Mouse (Mus musculus) bone marrow, adult 2 months (tissue): ENCODE measurements around the gene Nasp. TPM values are rescaled to one million over a fixed set of nuclear protein-coding genes. Genes with fewer than 3 reads are reported as not detected.
A peak's percentile ranks its signal among the peaks of the same experiment; 100 is the strongest.

Experiments used
- H3K27ac ChIP-seq: fragments of 200-500 bp; 2 replicates; pipeline ENCODE4 v1.5.1; 2012; ENCODE audit warnings: low read depth, mild to moderate bottlenecking, control low read depth, inconsistent platforms, low read length; ENCODE audit not compliant: control insufficient read depth, poor library complexity, insufficient read depth
- H3K4me1 ChIP-seq: fragments of 200-500 bp; 2 replicates; pipeline ENCODE4 v1.6.1; 2011; ENCODE audit warnings: low read length; ENCODE audit not compliant: control insufficient read depth, insufficient read depth
- H3K4me3 ChIP-seq: fragments of 200-500 bp; replicated peaks from 2 replicates; pipeline ENCODE3; 2011; ENCODE audit warnings: mild to moderate bottlenecking, low read depth, low read length, control low read depth; ENCODE audit not compliant: control insufficient read depth
- CTCF ChIP-seq: fragments of 200-500 bp; IDR thresholded peaks from 2 replicates; pipeline ENCODE4 v1.5.1; 2011; ENCODE audit warnings: low read length, control low read depth; ENCODE audit not compliant: control insufficient read depth, insufficient read depth
- POLR2A ChIP-seq: fragments of 200-500 bp; IDR thresholded peaks from 2 replicates; pipeline ENCODE4 v1.6.1; 2011; ENCODE audit warnings: low read depth, mild to moderate bottlenecking, control low read depth, low read length, borderline replicate concordance; ENCODE audit not compliant: control insufficient read depth
- WGBS: fragments of 180-500 bp; shearing (Covaris S2); methylation state at CpG from one replicate; pipeline ENCODE4 v1.1.7; 2018; 5-methylcytosine and 5-hydroxymethylcytosine counted together
- polyA plus RNA-seq: library from polyadenylated mRNA; stranded (reverse); fragments of >200 nt; gene quantifications from 2 replicates; pipeline ENCODE4 v1.2.4, GENCODE M21; 2011; ENCODE audit warnings: low replicate concordance; ENCODE audit not compliant: missing spikeins, insufficient read depth, insufficient read length

The Nasp gene
- polyA plus RNA-seq, 1 experiment: 154 TPM

- H3K4me3 ChIP-seq: no peak overlapping the region
- TF ChIP-seq CTCF (no peak), POLR2A (no peak)
- 74% methylated on average over 2 of the region's 2 CpGs for WGBS
- no peak overlapping the region for H3K27ac ChIP-seq
- H3K4me1 ChIP-seq: no peaks in the 10 kb centered on the region
Observed at GRCm38 (mm10) chr4:116659474-116659873, 31.7 kb upstream of the Nasp start.

GRCm38 (mm10) chr4:116657971-116658370 lies 30.2 kb upstream of the Nasp start:
- no peaks in the 10 kb centered on the region for H3K4me1 ChIP-seq
- H3K4me3 ChIP-seq: no peak overlapping the region
- TF ChIP-seq CTCF (no peak), POLR2A (no peak)
- 77% methylated on average over 3 of the region's 3 CpGs for WGBS
- H3K27ac ChIP-seq: no peak overlapping the region

- no peak overlapping the region for H3K4me3 ChIP-seq
- TF ChIP-seq POLR2A (no peak), CTCF (no peak)
- WGBS: 74% methylated on average over 3 of the region's 3 CpGs
- no peak overlapping the region for H3K27ac ChIP-seq
- H3K4me1 ChIP-seq: no peaks in the 10 kb centered on the region
Observed at GRCm38 (mm10) chr4:116655658-116656057, 27.9 kb upstream of the Nasp start.

- Histone ChIP-seq H3K27ac (no peak overlapping the region), H3K4me3 (no peak overlapping the region), H3K4me1 (no peaks in the 10 kb centered on the region; the same call in 1 of the 2 replicates)
- TF ChIP-seq POLR2A (no peak), CTCF (no peak)
- WGBS: 8% methylated on average over 2 of the region's 2 CpGs
Observed at GRCm38 (mm10) chr4:116655100-116655499, 27.4 kb upstream of the Nasp start.

DNA sequence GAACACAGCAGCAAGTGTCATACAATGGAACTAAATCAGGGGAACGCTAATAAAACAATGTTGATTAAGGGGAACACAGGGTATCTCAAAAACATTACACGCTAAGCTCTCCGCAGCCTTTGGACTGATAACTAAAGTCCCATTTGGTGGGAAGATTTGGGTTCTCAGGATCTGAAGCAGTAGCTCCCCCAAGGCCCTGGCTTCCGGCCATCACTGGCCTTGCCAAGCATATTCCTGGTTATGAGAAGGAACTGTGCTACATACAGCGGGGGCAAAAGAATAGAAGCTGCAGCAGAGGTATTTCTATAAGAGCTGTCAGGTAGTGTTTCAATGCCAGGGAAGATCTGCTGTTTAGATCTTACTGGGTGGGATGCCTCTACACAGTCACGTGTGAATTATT lies 25.5 kb upstream of the Nasp start:
- Histone ChIP-seq H3K4me1 (no peaks in the 10 kb centered on the region; the same call in 1 of the 2 replicates), H3K27ac (no peak overlapping the region), H3K4me3 (no peak overlapping the region)
- TF ChIP-seq POLR2A (no peak), CTCF (no peak)
- WGBS: 87% methylated on average over 6 of the region's 6 CpGs

DNA sequence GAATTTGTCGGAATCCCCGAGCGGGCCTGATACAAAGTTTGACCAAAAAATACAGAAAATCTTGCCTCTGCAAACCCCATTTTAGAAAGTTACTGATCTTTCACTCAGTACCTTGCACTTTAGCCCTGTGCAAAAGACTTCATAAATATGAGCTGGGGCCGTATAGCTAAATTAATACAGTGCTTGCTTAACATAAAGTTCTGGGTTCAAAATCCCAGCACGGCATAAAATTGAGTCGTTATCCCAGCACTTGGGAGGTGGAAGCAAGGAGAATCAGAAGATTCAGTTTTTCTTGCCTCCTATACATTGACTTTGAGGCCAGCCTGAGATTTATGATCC lies 24.0 kb upstream of the Nasp start:
- no peak overlapping the region for H3K27ac ChIP-seq
- H3K4me1 ChIP-seq: no peaks in the 10 kb centered on the region; the same call in 1 of the 2 replicates
- H3K4me3 ChIP-seq: peak overlapping the region; percentile 85
- no peak for TF ChIP-seq CTCF
- no peak for TF ChIP-seq POLR2A
- 10% methylated on average over 6 of the region's 6 CpGs for WGBS

DNA sequence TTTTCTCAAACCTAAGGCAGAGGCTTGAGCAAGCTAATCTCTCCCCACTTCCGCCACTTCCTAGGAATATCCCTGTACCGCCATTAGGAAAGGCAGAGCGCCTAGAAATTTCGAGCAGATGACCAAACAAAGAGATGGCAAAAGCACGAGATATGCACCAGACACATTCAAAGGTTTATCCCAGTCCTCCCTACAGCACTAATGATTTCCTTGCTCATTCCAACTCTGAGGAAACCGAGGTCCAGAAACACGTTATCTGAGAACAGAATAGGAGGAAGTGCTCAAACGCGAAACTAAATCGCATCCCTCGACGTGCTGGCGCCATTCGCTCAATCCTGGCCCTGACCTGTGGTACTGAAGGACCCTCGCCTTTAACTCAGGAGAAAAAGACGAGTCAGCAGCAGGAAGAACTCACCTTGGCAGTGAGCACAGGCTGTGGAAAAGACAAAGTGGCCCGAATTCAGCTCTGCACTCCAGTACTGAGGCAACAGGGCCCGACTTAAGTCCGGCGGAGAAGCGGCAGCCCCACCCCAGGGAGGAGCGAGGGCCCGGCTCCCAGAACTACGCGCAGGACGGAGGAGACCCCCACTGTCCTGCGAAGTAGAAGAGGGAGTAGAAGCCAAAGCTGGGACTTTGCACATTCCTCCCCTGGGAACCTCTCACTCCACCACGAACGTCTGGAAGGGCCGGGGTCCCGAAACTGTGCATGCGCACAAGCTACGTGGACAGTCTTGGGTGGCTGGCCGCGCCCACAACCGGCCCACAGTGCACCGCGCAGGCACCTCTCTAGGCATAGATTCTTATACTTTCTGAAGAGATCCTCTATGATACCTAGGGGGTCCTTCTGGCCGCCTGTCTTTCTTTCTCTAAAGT lies 23.4 kb upstream of the Nasp start, which contains the start of gene Akr1a1:
TSS of gene Akr1a1 (minus strand) at position 757 of the 873 bp plus-strand sequence.
- H3K4me3 ChIP-seq: peak within 1 kb of the TSS; percentile 85
- H3K27ac ChIP-seq: peak within 1 kb of the TSS; percentile 17
- WGBS: under 1% methylated on average over 39 of the region's 39 CpGs
- TF ChIP-seq POLR2A (peak; percentile 64), CTCF (no peak)
- no peaks in the 10 kb centered on the region; the same call in 1 of the 2 replicates for H3K4me1 ChIP-seq

DNA sequence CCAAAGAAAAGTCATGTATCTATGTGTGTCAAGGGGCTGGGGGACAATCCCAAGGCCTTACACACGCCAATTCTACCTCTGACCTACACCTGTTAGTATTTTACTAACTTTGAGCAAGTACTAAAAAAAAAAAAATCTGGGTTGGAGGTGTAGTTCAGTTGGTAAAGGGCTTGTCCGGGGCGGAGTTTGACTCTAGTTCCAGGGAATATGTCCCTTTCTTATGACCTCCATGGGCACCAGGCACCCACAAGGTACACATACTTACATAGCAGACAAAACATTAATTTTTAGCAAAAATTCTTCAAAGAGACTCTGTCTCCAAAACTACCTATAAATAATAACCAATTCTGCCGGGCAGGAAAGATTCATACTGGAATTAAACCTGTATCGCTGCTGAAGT lies 22.6 kb upstream of the Nasp start:
- Histone ChIP-seq H3K4me1 (no peaks in the 10 kb centered on the region; the same call in 1 of the 2 replicates), H3K27ac (no peak overlapping the region), H3K4me3 (peak overlapping the region; percentile 85)
- TF ChIP-seq POLR2A: no peak
- TF ChIP-seq CTCF: no peak
- WGBS: 38% methylated on average over 5 of the region's 5 CpGs
